Mouse (Mus musculus) brain, adult 2 months (tissue): ENCODE results near the gene Abcb8.
"Not testable (repeated sequence)": the region's sequence is repeated elsewhere in the genome, so short reads cannot be mapped to it uniquely, and the experiment has no call there.

Source experiments
- DNase-seq: peaks from one replicate; pipeline ENCODE4 v3.0.0; 2011; ENCODE audit warnings: low read depth, low spot score

Abcb8 gene

GRCm38 (mm10) chr5:24394165-24394894, 867 bp downstream of the Abcb8 start:
- DNase-seq = peak; percentile 99

GRCm38 (mm10) chr5:24396254-24396653, 2.8 kb downstream of the Abcb8 start:
- DNase-seq = not testable (repeated sequence)

GRCm38 (mm10) chr5:24399686-24400085, 6.2 kb downstream of the Abcb8 start:
- no peak for DNase-seq

- peak; percentile 22 for DNase-seq
Observed at GRCm38 (mm10) chr5:24400362-24400761, 6.9 kb downstream of the Abcb8 start.

GRCm38 (mm10) chr5:24400911-24401605, 7.6 kb downstream of the Abcb8 start:
- DNase-seq = no peak

- DNase-seq = peak; percentile 37
Observed at GRCm38 (mm10) chr5:24401969-24402368, 8.5 kb downstream of the Abcb8 start.

GRCm38 (mm10) chr5:24404594-24405360, 11.3 kb downstream of the Abcb8 start:
- DNase-seq = peak; percentile 83

GRCm38 (mm10) chr5:24405389-24405876, 12.0 kb downstream of the Abcb8 start:
- DNase-seq = no peak

- peak; percentile 70 for DNase-seq
Observed at GRCm38 (mm10) chr5:24408651-24409050, 15.2 kb downstream of the Abcb8 start.

- DNase-seq = no peak
Observed at GRCm38 (mm10) chr5:24409466-24409865, 16.0 kb downstream of the Abcb8 start.

- no peak for DNase-seq
Observed at GRCm38 (mm10) chr5:24412063-24412462, 18.6 kb downstream of the Abcb8 start.

GRCm38 (mm10) chr5:24413042-24413693, 19.7 kb downstream of the Abcb8 start, which contains the start of gene Asic3:
TSS of gene Asic3 (plus strand) at chr5:24413392.
- DNase-seq = no peak

- DNase-seq = no peak
Observed at GRCm38 (mm10) chr5:24413938-24414337, 20.5 kb downstream of the Abcb8 start.

- DNase-seq = peak; percentile 90
Observed at GRCm38 (mm10) chr5:24416222-24416736, 22.8 kb downstream of the Abcb8 start.

GRCm38 (mm10) chr5:24417587-24417986, 24.1 kb downstream of the Abcb8 start:
- DNase-seq = no peak

GRCm38 (mm10) chr5:24420381-24420780, 26.9 kb downstream of the Abcb8 start:
- no peak for DNase-seq

- DNase-seq = peak; percentile 100
Observed at GRCm38 (mm10) chr5:24423129-24424003, 29.9 kb downstream of the Abcb8 start, which contains the start of the genes Cdk5 and Slc4a2. TSS of gene Cdk5 (minus strand) at chr5:24423530. TSS of gene Slc4a2 (plus strand) at chr5:24423837.

GRCm38 (mm10) chr5:24424004-24424781, 30.7 kb downstream of the Abcb8 start:
- DNase-seq = no peak

- DNase-seq = peak; percentile 92
Observed at GRCm38 (mm10) chr5:24424861-24425411, 31.5 kb downstream of the Abcb8 start.
